Mouse (Mus musculus): ENCODE measurements at regions not wholly inside any gene's neighbourhood (a gene's known extent, or its start where the extent isn't known, plus 50 kb on each side); places are given as distances from the start of the nearest gene placed in this dataset.
A peak's percentile ranks its signal among the peaks of the same experiment; 100 is the strongest.

DNA sequence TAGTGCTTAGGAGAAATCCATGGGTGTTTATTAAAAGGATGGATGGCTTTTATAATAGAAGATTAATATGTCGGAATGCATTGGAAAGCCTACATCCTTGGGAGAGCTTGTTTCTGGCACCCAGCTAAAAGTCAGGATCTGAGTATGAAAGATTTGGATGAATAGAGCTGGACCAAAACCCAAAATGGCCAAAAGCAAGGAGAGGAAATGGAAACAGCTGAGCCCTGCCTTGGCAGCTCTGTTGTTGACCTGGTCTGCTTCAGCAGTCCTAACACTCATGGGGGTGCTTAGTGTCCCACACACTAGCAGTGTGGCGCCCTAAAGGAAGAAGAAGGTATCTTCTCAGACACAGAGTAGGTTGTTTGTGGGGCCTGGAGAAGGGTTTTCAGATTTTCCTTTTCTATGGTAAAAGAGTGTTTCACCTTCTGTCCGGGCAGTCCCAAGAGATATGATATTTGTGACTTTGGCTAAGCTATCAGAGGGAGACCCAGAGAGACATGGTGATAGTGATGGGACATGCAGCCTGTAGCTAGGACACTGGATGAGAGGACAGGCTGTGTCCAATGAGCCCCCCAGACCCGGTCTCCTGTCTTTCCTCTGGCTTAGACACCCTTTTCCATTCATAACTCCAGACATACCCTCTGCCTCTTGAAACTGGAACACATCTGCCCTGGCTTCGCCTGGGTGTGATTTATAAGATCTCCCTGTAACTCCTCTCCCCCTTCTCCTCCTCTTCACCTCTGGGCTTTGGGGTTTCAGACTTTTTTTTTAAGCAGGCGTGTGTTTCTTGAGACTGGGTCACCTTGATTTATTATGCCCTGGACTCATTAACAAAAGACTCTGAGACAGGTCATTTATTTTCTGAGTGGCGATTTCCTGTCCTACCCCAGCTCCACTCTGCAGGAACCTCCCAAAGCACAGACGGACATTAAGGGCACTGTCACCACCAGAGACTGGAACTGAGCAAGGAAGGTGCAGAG lies 70.9 kb upstream of the Boc start:
- DNase-seq = no peak

DNA sequence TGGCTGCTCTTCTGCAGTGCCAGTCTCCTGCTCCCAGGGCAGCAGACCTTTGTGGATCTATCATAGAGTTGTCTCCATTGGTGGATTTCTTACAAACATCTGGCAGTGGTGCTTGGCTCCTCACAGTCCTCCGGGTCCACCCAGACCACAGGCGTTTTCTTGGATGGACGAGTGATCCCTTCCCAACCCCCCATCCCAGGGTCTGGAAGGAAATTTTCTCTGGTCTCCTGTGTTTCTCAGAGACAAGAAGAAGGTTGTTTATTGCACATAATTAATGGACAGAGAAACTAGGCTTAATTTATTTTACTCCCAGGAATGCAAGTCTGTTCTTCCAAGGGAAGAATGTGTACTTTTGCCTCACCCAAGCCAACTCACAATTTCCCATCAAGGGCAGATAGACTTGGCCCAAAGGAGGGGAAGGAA lies 67.2 kb upstream of the Boc start:
- DNase-seq = no peak

DNA sequence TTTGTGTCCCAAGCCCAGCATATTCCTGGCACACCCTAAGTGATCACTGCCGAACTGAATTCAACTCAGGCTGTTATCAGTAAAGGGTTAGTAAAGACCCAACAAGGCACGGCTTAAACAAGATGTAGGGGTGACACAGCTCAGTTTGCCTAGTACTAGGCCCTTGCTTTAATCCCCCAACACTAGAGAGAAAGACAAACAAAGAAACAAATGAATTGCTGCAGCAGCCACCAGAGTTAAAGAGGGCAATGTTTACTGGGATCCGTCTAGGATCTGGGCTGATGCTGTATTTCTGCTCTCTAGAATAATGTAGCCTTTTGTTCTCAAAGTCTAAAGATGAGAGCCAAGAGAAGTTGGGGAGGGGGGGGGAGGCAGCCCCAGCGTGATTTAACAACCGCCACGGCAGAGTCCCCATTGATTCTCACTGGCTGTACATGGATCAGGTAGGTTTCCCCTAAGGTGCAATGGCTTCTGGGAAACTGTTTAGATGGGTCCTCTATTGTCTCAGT lies 66.5 kb upstream of the Boc start:
- peak; percentile 34 for DNase-seq

DNA sequence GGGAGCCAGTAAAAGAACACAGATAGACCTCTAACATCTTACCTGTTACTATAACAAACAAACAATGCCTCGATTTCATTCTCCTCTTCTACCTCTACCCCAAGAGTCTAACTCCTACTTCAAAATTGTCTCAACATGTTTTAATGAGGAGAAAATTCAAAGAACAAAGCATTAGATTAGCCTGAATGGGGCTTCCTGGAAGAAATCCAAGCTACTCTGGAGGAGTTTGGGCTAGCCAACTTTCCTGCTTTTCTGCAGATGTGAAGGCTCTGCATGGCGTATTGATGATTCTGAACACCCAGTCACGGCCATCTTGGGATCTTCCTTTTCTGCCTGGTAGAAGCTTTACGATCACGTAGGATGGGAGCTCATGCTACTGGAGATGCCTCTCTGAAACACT lies 62.9 kb upstream of the Boc start:
- no peak for DNase-seq

DNA sequence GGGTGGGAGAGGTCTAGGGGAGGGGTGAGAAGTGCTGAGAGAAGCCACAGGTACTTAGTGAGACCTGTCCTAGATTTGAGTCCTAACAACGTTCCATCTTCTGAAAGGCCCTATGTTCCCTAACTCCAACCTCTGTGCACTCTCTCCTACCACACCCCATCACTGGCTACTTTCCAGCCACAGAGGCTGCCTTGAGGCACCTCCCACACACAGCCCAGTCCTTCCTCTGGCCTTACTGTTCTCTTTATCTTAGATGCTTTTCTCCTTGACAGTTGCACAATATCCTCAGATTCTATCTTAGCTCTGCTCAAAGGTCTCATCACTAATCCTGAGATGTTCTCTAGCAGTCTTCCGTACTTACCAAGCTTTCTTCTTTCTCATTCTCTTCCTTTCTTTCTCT lies 61.8 kb upstream of the Boc start:
- no peak for DNase-seq

DNA sequence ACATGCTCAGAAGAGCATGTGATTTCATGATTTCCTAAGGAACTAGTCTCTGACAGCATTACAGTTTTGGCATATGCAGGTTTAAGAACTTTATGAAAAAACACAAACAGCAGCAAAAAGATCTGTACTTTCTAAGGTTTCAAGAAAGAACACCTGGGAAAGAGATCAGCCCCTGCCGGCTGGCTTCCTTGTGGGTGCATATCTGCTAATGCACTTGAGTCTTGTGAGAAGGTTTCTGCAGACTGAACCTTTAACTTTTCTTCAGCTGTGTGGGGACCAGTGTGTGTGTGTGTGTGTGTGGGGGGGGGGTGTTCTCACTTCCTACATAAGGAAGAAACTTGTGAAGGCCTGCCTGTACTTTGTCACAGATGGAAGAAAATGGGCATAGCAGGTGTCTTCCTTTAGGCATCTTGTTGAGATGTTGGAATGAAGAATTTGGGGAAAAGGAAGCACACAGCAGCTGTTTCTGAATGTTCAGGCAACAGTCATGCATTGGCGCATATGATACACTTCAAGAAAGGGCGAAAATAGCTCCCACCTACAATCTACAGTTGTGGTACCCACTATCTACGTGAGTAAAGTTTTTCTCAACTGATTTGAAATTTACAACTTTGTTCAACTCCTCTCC lies 60.9 kb upstream of the Boc start:
- no peak for DNase-seq

DNA sequence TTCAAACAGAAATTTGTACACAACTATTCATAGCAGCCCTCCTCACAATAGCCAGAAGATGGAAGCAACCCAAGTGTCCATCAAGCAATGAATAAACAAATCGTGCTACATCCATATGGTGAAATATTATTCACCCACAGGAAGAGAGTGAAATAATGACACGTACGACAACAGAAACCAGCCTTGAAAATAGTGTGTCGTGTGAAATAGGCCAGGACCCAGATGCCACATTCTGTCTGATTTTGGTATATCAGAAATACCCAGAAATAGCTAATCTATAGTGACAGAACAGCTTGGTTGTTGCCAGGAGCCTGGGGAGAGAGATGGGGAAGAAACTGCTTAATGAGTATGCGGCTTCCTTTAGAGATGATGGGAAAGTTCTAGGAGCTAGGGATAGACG lies 58.3 kb upstream of the Boc start:
- DNase-seq = peak; percentile 65

DNA sequence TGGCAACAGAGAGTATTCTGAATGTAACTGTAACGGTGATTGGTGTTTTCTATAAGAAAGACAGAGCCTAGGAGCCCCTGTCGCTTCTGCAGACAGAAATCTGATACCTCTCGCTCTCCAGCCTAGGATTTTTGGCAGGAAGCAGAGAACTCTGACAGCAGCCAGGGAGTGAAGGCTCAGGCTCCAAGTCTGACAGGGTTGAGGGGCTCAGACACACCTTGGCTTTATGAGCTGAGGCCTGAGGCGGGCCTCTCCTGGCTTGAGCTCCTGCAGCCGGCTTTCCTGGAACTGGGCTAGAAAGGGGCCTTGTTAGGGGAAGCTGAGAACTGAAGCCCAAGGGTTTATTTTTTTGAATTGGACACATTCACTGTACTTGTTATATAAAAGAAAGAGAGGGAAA lies 57.7 kb upstream of the Boc start:
- peak; percentile 26 for DNase-seq

DNA sequence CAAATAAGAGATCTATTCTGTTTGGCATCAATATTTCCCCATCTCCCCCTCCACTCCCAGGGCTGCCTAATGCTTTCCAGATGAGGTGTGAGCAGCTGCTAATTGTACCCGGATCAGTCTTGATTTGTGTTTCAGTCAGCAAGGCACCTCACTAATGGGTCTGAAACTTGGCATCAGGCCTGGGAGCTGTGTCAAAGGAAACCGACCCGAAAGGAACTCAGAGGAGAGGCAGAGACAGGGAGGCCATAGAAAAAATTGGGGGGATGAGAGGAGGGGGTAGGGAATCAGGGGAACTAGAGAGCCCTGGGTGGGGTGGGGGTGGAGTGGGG lies 57.1 kb upstream of the Boc start:
- peak; percentile 83 for DNase-seq

DNA sequence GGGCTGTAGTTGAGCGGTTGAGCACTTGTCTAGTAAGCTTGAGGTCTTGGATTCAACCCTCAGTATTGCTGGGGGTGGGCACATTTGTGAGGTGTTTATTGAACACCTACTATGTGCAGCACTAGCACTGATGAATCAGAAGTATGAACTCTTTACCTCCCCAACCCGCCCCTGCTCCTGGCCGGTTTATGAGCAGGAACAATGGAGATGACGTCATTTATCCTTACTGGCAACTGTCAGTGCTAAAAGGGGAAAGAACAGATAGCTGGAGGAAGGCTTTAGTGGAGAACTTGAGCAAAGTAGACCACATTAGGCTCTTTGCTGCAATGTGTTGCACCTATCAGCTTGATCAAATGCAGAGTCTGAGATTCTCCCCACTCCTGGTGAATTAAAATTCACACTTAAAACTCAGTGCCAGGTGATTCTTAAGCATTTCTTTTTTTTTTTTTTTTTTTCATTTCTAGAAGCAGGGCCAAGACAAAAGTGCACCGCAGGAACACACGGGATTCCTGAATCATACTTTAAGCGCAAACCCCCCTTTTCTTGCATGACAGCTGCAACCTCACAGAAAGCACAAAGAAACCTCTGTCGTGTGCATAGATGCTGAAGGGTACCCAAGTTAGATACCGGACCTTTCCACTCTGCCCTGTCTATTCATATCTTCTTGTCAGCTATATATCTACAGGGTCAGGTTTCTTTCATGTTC lies 56.6 kb upstream of the Boc start:
- DNase-seq = peak; percentile 54

DNA sequence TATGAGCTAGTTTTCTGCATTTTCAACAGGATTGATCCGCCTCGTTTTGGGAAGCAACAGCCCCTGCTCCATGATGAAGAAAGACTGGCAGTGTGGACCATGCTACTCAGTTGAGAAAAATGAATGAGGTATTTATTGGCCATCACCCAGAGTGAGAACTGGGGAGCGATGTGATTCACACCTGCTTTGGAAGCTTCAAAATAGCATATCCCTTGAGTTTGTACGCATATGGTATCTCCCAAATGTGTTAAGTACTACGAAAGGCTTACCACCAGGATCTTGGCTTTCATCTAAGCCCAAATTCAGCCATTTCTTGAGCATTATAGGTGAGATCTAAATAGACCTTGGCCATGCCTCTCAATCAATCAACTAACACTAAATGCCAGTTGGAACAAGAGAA lies 55.5 kb upstream of the Boc start:
- no peak for DNase-seq

DNA sequence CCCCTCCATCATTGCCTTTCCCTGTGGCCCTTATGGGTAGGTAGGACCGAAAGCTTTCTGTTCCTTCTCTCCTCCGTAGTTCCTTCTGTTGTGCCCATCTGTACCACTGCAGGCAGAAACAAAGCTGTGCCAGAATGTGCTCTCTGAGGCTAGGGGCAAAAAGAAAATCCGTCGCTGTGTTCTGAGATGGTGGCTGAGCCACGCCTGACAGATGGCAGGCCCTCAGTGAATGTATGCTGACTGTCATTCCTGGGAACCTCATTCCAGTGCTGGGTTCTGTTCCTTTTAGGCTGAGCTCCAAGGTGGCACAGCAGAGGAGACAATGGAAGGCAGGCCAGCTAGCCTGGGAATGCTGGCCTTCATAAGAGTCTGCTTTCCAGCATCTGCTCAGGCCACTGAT lies 54.0 kb upstream of the Boc start:
- DNase-seq = no peak

DNA sequence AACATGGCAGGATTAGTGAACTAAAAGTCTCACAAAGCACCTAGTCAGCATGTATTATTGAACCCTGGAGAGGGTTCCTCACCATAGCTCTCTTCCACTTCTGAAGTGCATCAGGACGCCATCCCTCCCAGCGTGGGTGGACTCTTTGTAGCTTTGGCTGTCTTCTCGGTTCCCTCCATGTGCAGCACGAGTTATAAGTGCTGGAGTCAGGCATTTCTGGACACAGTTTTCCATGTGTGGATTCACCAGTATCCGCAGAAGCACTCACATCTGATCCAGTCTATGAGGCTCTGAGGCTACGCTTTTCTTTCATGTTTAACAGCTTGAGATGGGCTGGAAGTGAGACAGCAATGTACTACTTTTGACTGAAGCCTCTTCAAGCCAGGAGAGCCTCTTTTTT lies 52.8 kb upstream of the Boc start:
- DNase-seq = no peak

DNA sequence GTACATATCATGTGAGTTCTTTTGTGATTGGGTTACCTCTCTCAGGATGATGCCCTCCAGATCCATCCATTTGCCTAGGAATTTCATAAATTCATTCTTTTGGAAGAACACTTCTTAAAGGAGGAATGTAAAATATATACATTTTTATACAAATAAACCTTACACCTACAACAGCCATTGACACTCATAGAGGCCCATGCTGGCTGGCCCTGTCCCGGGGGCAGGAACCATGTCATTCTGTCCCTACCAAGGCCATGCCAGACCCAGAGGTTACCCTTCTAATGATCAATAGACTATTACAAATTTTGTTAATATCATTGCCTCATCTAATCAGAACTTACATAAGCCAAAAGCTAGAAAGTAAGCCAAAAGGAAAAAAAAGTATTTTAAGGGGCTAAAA lies 49.9 kb upstream of the Boc start:
- DNase-seq = no peak
